Mouse (Mus musculus) layer of hippocampus, adult 2 months (tissue): Measurements from ENCODE around the gene Slc38a7. TPM values are rescaled to one million over a fixed set of nuclear protein-coding genes. Genes with fewer than 3 reads are reported as not detected.
"Not testable (repeated sequence)": the region's sequence is repeated elsewhere in the genome, so short reads cannot be mapped to it uniquely, and the experiment has no call there.

ENCODE experiments used
- DNase-seq, 2 experiments: peaks; one replicate each; pipeline ENCODE4 v3.0.0; 2022; ENCODE audit warnings: low spot score in 2 of 2
- H3K27ac ChIP-seq: fragments of 200-600 bp; 2 replicates; pipeline ENCODE4 v1.8.1; 2022
- H3K4me3 ChIP-seq: fragments of 200-600 bp; 2 replicates; pipeline ENCODE4 v1.8.1; 2022; ENCODE audit warnings: mild to moderate bottlenecking
- CTCF ChIP-seq: fragments of 200-600 bp; conservative IDR thresholded peaks from 2 replicates; pipeline ENCODE4 v1.8.1; 2022; ENCODE audit warnings: antibody characterized with exemption, mild to moderate bottlenecking, moderate library complexity
- total RNA-seq, 2 experiments: library from RNA; stranded (reverse); gene quantifications; 2 replicates each; pipeline ENCODE4 v1.2.3; 2021

The Slc38a7 gene
- total RNA-seq, 2 experiments from 2014 or later, result 30.0 to 31.0 TPM

GRCm38 (mm10) chr8:95795333-95796061 lies 57.8 kb downstream of the Slc38a7 start:
- peak; percentile 29 for TF ChIP-seq CTCF
- not testable (repeated sequence) for H3K27ac ChIP-seq, H3K4me3 ChIP-seq, DNase-seq

Other genes with a start within 250 kb of the Slc38a7 start
- 1 to 10 TPM; 1.9 to 2.9 TPM for gene Gins3, start 220.1 kb downstream of the Slc38a7 start, total RNA-seq
- 1,000 to 10,000 TPM; 1,421 to 1,432 TPM for gene Ndrg4, start 176.6 kb downstream of the Slc38a7 start, total RNA-seq
- 10 to 100 TPM; 16.4 to 21.9 TPM for gene Setd6, start 137.7 kb downstream of the Slc38a7 start, total RNA-seq
- gene Cnot1, start 46.1 kb downstream of the Slc38a7 start, total RNA-seq, result 100 to 1,000 TPM; 130 to 144 TPM
- 100 to 1,000 TPM; 123 to 140 TPM for gene Sap18b, start 28.2 kb downstream of the Slc38a7 start, total RNA-seq
- gene Got2, start 35.0 kb upstream of the Slc38a7 start, total RNA-seq, result 100 to 1,000 TPM; 222 to 232 TPM